Mouse (Mus musculus): ENCODE measurements around the gene Plekhg1. TPM values are rescaled to one million over a fixed set of nuclear protein-coding genes. Genes with fewer than 3 reads are reported as not detected.

Plekhg1 gene
- polyA plus RNA-seq, 1 experiment from 2014 or later = 0.05 TPM

DNA sequence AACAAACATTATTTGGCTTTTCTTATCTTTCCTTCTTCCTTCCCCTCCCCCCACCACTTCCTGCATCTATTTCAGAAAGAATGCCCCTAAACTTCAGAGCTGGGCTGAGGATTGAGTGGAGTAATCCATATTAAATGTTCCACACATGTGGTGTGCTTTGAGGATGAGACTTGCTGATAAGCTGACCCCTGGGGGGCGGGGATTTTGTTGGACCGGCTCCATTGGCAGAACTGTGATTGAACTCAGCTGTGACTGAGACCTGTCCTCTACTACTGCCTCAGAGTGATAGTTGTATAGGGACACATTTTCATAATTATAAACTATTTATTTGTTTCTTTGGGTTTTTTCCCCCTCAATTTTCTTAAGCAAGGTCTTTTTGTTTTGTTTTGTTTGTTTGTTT lies 2.9 kb downstream of the Plekhg1 start:
- DNase-seq (ENCODE audit: low read depth, low spot score) = no peak
- ATAC-seq = no peak
- in situ Hi-C loops (cut with MboI; ENCODE audit: low pct_unique_long_range_greater_than_20kb) = no loop called here
- ChIA-PET CTCF (no interaction called here), POLR2A (no interaction called here)
- H3K27me3 ChIP-seq = peaks cover 9% of the 10 kb centered on the region
- TF ChIP-seq CTCF (IDR thresholded peaks at IDR 0.05) = no peak

DNA sequence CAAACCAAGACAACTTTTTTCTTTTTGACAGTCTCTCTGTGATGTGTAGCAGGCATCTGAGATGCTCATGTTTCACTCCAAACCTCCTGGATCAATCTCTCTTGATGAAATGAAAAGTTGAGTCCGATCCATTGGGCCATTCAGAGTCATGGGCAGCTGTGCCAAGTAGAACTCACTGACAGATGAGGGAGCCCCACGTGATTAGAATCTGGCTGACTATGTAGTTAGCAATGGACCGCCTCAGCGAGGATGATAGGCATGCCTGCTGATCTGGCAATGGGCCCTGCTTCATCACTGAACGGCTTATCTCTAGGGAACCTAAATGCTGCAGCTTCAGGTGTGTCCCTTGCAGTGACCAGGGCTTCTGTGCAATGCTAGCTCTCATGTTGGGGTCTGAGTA lies 3.7 kb downstream of the Plekhg1 start:
- in situ Hi-C loops (cut with MboI; ENCODE audit: low pct_unique_long_range_greater_than_20kb) = no loop called here
- ChIA-PET POLR2A (no interaction called here), CTCF (interaction anchor here (1.3 to 1.9 kb wide), 2 partner anchors 12 to 20 kb away, joined by 4 read pairs; no protein-coding TSS in a partner anchor)

DNA sequence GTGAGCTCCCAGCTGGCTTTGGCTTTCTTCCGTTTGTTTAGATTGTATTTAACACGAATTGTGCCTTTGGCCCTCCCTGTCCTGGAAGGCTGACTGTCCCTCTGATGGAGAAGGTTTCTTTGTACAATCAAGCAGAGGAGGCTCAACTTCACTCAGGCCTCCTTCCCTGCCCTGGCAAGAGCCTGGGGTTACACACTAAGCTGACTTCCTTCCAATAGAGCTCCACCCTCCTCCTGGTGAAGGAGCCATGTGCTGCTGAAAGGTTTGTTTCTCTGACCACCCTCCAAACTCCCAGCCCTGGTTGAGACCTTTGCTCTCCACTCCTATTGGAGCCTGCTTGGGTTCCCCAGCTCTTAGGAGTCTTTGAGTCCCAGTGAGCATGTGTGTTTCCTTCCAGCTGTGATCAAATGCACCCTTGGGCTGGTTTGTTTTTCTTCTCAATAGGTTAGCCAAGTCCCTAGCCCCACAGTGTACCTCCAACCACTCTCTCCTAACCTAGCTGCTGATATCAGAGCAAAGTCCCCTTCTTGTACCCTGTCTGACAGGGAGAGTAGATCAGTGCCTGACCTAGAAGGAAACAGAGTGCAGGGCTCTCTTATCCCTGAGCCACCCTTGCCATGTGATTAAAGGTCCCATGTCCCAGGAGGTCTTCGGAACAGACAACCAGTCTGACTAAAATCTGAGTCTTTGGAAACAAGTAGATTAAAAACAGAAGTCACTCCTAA lies 6.8 kb downstream of the Plekhg1 start:
- no peak for ATAC-seq
- peaks cover 10% of the 10 kb centered on the region for H3K27me3 ChIP-seq
- DNase-seq (ENCODE audit: low read depth, low spot score) = no peak
- TF ChIP-seq CTCF (IDR thresholded peaks at IDR 0.05) = no peak
- in situ Hi-C loops (cut with MboI; ENCODE audit: low pct_unique_long_range_greater_than_20kb) = no loop called here
- ChIA-PET CTCF (no interaction called here), POLR2A (no interaction called here)

More for the DNA sequence above, 3.7 kb downstream of the Plekhg1 start:
- no peak for DNase-seq (ENCODE audit: low read depth, low spot score)
- peaks cover 14% of the 10 kb centered on the region for H3K27me3 ChIP-seq
- no peak for ATAC-seq
- TF ChIP-seq CTCF (IDR thresholded peaks at IDR 0.05) = no peak

DNA sequence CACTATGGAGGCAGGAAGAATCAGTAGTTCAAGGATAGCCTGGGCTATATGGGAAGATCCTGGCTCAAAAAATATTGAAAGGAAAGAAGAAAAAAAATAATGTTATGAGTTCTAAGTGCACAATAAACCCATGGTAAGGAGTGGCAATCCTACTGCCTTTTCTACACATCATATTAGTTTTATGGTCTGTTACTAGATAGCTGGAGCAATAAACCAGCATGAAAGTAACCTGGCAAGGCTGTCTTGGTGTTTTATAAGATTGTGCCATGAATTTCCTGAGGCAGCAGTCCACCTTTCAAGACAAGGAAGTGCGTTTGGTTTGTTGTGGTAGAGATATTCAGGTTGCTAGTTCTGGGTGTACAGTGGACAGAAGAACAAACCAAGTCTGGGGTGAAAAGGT lies 9.4 kb downstream of the Plekhg1 start:
- ATAC-seq (no peak), DNase-seq (ENCODE audit: low read depth, low spot score) (no peak)
- ChIA-PET CTCF (no interaction called here), POLR2A (no interaction called here)
- TF ChIP-seq CTCF (IDR thresholded peaks at IDR 0.05) = no peak
- in situ Hi-C loops (cut with MboI; ENCODE audit: low pct_unique_long_range_greater_than_20kb) = no loop called here
- H3K27me3 ChIP-seq = peaks cover 8% of the 10 kb centered on the region

DNA sequence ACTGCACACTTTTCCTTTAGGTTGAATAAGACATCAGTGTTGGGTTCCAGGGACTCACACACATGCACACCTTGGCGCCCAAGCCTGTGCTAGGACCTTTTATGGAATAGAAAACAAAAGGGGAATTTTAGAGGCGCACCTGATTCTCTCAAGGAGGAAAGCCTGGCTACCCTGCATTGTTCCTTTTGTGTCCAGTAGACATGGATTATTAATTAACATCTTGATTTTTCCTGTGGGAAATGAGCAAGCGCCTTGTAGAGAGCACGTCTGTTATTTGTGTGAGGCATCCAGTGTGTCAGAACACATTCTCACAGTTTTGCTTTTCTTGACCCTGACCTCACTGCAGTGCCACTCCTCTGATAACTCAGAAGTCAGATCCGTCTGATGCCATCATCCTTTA lies 21.8 kb downstream of the Plekhg1 start:
- in situ Hi-C loops (cut with MboI; ENCODE audit: low pct_unique_long_range_greater_than_20kb) = no loop called here

DNA sequence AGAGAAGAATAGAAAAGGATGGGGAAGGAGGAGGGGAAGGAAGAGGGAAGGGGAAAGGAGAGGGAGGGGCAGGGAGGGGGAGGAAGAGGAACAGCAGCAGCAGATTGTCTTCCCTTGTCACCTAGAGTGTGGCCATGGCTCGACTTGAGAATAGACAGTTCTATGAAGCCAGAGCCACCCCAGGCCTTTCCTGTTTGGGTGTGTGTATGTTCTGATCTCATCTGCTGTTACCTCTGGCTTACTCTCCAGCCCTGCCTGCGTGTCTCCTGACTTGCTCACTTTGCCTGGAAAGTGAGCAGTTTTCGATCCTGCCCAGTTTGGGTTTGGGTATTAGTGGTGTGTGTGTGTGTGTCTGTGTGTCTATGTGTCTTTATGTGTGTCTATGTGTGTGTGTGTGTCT lies 23.0 kb downstream of the Plekhg1 start:
- in situ Hi-C loops (cut with MboI; ENCODE audit: low pct_unique_long_range_greater_than_20kb) = no loop called here
- POLR2A ChIA-PET = no interaction called here
- H3K27me3 ChIP-seq = peaks cover 4% of the 10 kb centered on the region
- DNase-seq (ENCODE audit: low read depth, low spot score) (no peak), ATAC-seq (no peak)
- CTCF ChIA-PET = no interaction called here
- no peak for TF ChIP-seq CTCF (IDR thresholded peaks at IDR 0.05)

More for the DNA sequence above, 21.8 kb downstream of the Plekhg1 start:
- no peak for ATAC-seq
- H3K27me3 ChIP-seq = peaks cover 11% of the 10 kb centered on the region
- no peak for DNase-seq (ENCODE audit: low read depth, low spot score)
- no peak for TF ChIP-seq CTCF (IDR thresholded peaks at IDR 0.05)
- CTCF ChIA-PET = interaction anchor here (0.8 kb wide), 1 partner anchor 18 kb away, joined by 3 read pairs; no protein-coding TSS in a partner anchor
- POLR2A ChIA-PET = no interaction called here

DNA sequence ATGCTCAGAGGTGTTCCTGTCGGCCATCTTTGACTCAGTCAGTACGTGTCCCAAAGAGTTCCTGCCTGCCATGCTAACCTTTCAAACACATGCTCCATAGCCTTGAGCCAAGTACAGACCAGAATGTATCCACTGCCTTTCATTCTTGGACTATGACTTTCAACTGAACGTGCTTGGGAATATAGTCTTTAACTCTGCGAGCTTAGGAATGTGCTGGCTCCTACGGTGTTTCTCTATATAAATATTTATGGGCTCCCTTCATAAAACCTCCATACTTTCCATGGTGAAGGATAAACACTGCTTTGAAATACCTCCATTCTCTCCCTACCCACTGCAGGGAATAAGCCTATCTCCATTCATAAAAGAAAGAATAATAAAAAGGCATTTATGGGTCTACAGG lies 29.0 kb downstream of the Plekhg1 start:
- no peak for TF ChIP-seq CTCF (IDR thresholded peaks at IDR 0.05)
- no peak for ATAC-seq
- in situ Hi-C loops (cut with MboI; ENCODE audit: low pct_unique_long_range_greater_than_20kb) = no loop called here
- peaks cover 7% of the 10 kb centered on the region for H3K27me3 ChIP-seq
- ChIA-PET CTCF (no interaction called here), POLR2A (no interaction called here)
- no peak for DNase-seq (ENCODE audit: low read depth, low spot score)

DNA sequence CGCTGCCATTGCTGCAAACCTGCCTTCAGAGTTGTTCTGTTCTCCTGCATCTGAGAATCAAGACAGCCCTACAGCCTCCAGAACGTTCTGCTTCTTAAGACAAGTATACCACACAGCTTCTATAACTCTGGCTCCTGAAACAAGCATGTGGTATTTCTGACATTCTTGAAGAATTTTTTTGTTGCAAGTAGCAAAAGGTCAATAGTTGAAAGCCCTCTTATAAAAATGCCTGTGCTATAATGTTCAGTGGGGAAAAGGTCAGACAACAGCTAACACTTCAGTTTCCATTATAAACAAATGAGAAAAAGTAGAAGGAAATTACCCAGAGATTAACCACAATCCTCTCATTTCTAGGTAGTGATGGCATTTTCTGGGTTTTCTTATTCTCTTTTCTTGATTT lies 34.2 kb downstream of the Plekhg1 start:
- ATAC-seq = no peak
- ChIA-PET CTCF (interaction anchor here (0.7 to 1.6 kb wide), 3 partner anchors 8 to 16 kb away, joined by 3 to 4 read pairs (median 3); no protein-coding TSS in a partner anchor), POLR2A (no interaction called here)
- H3K27me3 ChIP-seq = peaks cover 5% of the 10 kb centered on the region
- DNase-seq (ENCODE audit: low read depth, low spot score) = no peak
- in situ Hi-C loops (cut with MboI; ENCODE audit: low pct_unique_long_range_greater_than_20kb) = no loop called here
- TF ChIP-seq CTCF (IDR thresholded peaks at IDR 0.05) = no peak

DNA sequence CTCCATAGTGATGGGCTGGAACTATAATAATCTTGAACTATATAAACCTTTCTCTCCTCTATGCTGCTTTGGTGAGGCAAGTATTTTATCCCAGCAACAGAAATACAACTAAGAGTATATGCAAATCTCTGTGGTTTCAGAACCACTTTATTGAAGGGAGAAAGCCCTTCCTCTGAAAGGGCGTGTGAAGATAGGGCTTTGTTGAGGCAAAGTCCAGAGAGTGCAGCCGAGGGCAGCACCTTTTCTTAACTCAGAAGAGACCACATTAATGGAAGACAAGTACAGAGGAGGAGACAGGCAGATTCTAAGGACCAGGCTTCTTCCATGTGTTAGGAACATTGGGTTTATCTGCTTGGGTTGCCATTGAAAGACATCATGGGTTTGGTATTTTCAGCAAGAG lies 36.6 kb downstream of the Plekhg1 start:
- ATAC-seq (no peak), DNase-seq (ENCODE audit: low read depth, low spot score) (no peak)
- TF ChIP-seq CTCF (IDR thresholded peaks at IDR 0.05) = no peak
- CTCF ChIA-PET = interaction anchor here (1.1 kb wide), 1 partner anchor 10 kb away, joined by 4 read pairs; no protein-coding TSS in a partner anchor
- POLR2A ChIA-PET = no interaction called here
- in situ Hi-C loops (cut with MboI; ENCODE audit: low pct_unique_long_range_greater_than_20kb) = no loop called here
- peaks cover 4% of the 10 kb centered on the region for H3K27me3 ChIP-seq

DNA sequence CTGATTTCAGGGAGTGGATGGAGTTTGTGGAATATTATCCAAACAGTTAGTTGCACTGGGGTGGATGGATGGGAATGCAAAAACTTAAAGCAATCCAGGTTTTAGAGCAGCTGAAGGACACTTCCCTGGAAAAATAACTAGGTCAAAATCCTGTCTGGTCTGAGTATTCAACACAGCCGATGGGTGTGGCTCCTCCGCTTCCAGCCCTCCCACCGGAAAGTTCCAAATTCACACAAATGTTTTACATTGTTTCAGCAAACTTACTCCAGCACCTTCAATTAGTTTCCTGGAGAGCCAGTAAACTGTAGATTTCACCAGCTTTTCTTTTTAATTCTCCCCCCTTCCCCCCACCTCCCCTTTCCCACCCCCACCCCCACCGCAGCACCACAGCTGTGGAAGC lies 45.2 kb downstream of the Plekhg1 start:
- H3K27me3 ChIP-seq = peaks cover 1% of the 10 kb centered on the region
- in situ Hi-C loops (cut with MboI; ENCODE audit: low pct_unique_long_range_greater_than_20kb) = no loop called here
- ChIA-PET CTCF (no interaction called here), POLR2A (no interaction called here)
- no peak for DNase-seq (ENCODE audit: low read depth, low spot score)
- TF ChIP-seq CTCF (IDR thresholded peaks at IDR 0.05) = no peak
- ATAC-seq = no peak

DNA sequence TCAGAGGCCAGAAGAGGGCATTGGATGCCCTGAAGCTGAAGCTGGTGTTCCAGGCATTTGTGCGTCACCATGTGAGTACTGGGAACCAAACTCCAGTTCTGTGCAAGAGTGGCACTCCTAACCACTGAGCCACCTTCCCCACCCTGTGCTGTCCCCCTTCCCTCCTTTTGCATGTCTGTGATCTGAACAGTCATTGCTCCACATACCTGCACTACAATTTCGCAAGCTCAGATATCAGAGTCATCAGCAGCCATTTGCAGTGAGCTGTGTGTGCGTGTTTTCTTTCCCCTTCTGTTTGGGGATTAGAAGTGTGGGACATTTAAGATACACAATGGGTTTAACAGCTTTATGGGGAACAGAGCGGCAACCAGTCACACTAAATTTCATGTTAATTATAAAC lies 46.4 kb downstream of the Plekhg1 start:
- ChIA-PET POLR2A (no interaction called here), CTCF (interaction anchor here (1.0 kb wide), 1 partner anchor 10 kb away, joined by 4 read pairs; no protein-coding TSS in a partner anchor)
- ATAC-seq = no peak
- H3K27me3 ChIP-seq = no peaks in the 10 kb centered on the region
- TF ChIP-seq CTCF (IDR thresholded peaks at IDR 0.05) = no peak
- in situ Hi-C loops (cut with MboI; ENCODE audit: low pct_unique_long_range_greater_than_20kb) = no loop called here
- no peak for DNase-seq (ENCODE audit: low read depth, low spot score)

DNA sequence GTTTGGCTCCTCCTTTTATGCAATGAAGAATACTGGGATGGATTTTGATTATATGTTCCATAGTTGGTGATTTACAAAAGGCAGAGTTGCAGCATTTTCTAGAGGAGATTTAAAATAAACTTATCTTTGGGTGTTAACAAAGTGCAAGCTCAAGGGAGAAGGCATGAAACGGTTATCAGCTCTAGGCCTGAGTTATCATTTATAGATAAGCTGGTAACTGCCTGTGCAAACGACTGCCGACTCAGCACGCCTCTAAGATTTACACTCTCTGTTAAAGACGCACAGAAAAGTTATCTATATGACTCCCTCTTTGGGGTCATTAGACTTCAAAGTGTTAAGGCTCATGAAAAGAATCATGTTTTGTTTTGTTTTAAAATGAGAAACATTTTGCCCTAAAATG lies 46.8 kb downstream of the Plekhg1 start:
- no peak for TF ChIP-seq CTCF (IDR thresholded peaks at IDR 0.05)
- no peaks in the 10 kb centered on the region for H3K27me3 ChIP-seq
- ATAC-seq = no peak
- in situ Hi-C loops (cut with MboI; ENCODE audit: low pct_unique_long_range_greater_than_20kb) = no loop called here
- DNase-seq (ENCODE audit: low read depth, low spot score) = no peak
- ChIA-PET CTCF (interaction anchor here (1.0 kb wide), 1 partner anchor 10 kb away, joined by 4 read pairs; no protein-coding TSS in a partner anchor), POLR2A (no interaction called here)
